Mouse (Mus musculus) cerebellum, postnatal 14 days (tissue): ENCODE data around the gene Adamtsl1.

Source experiments
- DNase-seq, 2 experiments: peaks; one replicate each; pipeline ENCODE4 v3.0.0; 2021; ENCODE audit warnings: mixed read lengths in 2 of 2

Gene Adamtsl1

GRCm38 (mm10) chr4:86326638-86327037, 812.7 kb downstream of the Adamtsl1 start:
- no peak for DNase-seq

GRCm38 (mm10) chr4:86329481-86329880, 815.5 kb downstream of the Adamtsl1 start:
- DNase-seq = no peak

DNA sequence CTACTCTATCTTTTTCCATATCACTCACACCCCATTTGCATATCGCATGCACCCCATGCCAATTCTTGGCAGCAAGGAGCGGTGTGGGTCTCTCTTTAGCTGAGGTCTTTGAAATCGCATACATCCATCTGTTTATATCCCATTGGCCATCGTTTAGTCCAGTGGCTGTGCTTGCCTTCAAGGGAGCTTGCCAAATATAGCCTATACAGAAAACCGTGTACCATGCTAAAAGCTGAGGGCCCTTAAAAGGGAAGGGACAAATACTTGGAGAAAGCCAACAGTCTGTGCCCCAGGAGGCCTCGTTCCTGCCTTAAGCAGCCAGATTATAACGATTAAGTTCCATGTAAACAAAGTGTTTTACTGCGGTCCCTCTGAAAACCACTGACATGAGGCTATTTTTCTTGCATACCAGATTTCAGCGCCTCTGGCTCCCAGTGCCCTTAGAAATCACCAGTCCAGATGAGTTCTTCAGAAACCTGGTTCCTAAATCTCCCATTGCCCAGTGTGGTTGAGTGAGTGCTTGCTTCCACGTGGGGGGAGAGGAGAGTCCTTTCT, 822.0 kb downstream of the Adamtsl1 start:
- DNase-seq = no peak

DNA sequence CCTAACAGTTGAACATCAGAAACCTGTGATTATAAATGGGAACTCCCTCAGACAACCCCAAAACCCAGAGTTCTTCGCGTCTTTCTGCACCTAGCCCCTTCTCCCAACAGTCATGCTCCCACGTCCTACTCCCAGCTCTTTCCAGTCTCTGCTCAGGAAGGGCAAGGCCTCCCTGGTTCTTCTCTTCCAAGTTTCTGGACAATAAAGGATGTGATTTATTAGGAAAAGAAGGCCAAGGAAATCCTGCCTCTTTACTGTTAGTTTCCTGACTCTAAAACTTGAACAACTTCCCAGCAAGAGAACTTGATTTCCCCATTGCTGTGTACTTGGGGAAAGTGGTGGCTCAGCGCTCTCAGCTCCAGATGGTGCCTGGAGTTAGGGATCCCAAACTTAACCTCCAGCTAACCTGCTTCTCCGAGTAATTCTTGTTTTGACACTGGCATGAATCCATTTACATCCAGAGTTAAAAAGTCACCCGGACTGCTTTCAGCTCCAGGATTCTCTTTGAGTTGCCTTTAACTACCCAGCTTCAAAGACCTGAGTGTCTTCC, 823.3 kb downstream of the Adamtsl1 start:
- no peak for DNase-seq

DNA sequence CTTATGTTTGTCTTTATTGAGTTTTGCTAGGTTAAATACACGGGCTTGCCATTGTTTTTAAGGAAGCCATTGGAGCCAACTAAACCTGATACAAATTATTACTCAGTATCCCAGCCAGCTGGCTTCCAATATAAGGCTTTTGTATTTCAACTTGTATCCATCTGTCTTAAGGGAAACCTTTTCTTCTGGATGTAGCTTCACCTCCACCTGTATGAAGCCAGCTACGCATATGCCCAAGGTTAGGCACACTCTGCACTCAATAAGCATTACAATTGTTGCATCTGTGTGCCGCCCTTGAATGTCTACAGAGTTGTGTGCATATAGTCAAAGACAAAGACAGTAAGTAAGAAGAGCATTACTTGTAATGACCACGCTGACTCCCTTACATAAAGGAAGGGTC, 835.4 kb downstream of the Adamtsl1 start:
- no peak for DNase-seq

DNA sequence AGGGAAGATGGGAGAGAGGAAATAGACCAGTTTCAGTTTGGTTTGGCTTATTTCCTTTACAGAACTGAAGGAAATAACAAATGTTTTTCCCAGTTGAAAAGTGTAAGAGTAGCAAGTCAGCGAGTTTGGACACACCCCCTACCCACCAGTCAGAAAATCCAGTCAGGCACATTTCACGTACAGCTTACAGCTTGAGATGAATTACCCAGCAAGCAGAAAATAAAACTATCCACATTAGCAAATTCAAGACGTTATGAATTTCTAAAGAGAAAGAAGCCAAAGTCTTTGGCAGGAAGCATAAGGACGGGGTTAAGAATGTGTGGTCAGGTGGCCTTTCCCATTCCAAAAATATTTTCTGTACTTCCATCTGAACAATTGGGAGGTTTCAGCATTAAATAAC, 838.1 kb downstream of the Adamtsl1 start:
- no peak for DNase-seq

DNA sequence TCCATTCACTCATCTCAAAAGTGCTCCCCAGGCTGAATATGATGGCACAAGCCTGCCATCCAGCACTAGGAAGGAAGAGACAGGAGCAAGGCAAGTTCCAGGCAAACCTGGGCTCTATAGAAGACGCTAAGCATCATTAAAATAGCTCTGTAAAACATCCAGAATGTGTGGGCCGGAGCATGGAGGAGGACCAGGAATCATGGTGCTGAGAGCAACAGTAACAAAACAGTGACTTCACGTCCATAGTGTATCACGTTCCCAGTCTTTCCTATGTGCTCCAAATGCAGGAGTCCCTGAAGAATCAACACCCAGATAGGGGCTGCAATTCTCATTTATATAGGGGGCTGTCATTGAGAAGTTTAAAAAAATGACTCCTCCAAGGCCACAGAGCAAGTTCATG, 839.6 kb downstream of the Adamtsl1 start:
- no peak for DNase-seq

DNA sequence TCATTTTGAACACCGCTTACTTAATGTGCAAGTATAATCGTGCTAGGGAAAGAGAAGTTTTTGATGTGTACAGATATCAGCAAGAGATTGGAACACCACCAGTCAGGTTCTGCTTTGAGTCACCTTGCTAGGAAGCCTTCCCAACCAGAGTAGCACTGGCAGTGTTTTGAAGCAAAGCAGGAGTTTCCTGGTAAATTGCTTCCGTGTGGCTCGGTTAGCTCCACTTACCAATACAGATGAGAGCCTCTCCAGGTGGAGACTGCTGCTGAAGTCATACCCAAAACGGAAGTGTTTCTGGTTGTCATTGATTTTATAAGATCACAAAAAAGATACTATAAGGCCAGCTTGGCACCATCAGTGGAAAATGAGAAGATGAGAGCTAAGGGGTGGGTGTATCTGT, 845.4 kb downstream of the Adamtsl1 start:
- DNase-seq = no peak

GRCm38 (mm10) chr4:86369055-86369454, 855.1 kb downstream of the Adamtsl1 start:
- no peak for DNase-seq

DNA sequence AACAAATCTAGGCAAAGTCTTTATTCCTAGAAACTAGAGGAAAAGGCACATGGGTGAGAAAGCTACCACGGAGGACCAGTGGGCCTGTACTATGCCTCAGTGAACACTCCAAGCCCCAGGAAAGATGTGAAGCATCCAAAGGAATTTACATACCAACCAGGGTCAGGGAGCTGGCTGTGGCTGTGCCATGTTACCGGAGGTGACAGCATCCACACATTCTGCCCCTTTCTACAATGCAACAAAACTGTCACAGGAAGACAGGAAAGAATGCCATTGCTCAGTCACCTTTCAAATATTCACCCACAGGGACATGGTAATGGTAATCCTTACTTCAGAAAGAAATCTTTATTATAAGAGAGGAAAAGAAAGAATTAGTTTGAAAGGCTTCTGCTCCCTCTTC, 859.2 kb downstream of the Adamtsl1 start:
- no peak for DNase-seq

DNA sequence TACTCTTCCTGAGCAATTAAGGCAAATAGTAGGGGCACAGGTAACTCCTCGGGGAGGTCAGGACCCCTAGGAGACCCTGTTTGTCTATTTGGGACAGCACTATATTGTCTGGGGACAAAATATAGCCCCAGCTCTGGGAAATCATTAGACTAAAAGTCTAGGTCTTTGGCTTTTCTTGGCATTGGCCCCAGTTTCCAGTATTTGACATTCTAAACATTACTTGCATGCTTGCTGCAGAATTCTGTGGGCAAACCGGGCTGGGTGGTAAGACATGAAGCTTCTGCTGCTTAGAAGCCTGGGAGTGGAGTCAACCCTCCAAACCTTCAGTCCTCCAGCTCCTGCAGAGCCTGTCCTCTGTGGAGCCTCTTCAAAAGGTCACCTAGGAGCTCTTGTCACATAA, 869.2 kb downstream of the Adamtsl1 start:
- no peak for DNase-seq

DNA sequence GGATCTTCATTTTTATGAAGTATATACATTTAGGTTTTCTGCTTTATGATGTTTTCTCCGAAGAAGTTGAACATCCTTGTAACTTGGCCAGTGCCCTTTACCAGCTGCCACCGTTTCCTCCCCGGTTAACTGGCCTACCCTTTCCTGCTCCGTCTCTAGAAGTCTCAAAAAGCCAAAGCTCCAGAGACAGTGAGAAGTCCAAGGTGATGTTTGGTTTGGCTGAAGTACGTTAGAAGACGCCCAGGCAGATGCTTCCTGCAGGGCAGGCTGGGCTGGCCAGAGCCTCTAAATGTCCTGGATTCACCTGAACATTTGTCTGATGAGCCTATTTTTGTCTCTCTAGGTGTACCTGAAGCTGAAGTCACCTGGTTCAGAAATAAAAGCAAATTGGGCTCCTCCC, 871.1 kb downstream of the Adamtsl1 start:
- DNase-seq = no peak

GRCm38 (mm10) chr4:86388430-86388829, 874.5 kb downstream of the Adamtsl1 start:
- peak; percentile 29 to 39 for DNase-seq

DNA sequence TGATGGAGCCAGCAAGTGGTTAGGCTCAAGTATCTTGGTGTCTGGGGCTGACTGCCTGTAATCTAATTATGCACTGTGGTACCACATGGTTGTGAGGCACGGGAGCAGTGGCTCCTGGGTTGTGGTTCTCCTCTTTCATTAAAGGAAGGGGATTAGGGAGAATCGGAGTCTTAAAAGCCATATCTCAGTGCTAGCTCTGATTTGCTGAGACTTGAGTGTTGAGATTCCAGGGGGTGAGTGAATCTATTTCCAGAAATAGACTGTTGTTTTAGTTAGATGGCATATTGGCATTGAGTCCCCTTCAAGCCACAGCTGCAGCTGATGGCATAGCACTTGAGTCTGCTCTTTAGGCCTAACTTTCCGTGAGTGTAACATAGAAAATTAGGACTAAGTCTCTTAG, 877.2 kb downstream of the Adamtsl1 start:
- DNase-seq = no peak

DNA sequence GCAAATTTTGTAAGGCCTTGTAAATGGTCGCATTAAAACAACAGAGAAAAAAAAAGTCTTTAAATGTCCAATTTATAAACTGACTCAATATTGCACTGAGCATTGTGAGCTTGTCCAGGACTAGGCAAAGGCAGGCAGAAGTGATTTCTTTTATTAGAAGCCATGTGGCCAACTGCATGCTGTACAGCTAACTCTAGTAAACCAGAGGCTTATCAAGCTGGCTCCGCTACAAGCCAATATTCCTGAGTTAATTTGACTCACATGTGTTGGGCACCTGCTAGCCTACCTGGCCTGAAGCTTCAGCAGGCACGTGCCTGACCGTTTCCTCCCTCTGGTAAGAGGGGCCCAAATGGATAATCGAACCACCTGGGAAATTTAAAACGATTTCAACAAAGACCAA, 881.7 kb downstream of the Adamtsl1 start:
- no peak for DNase-seq

GRCm38 (mm10) chr4:86396672-86397288, 882.8 kb downstream of the Adamtsl1 start:
- no peak for DNase-seq

GRCm38 (mm10) chr4:86397470-86397869, 883.5 kb downstream of the Adamtsl1 start:
- no peak for DNase-seq

GRCm38 (mm10) chr4:86401116-86401515, 887.1 kb downstream of the Adamtsl1 start:
- no peak for DNase-seq

- DNase-seq = no peak
Measured at GRCm38 (mm10) chr4:86406501-86407199, 892.7 kb downstream of the Adamtsl1 start.

GRCm38 (mm10) chr4:86407200-86407527, 893.2 kb downstream of the Adamtsl1 start:
- DNase-seq = no peak

DNA sequence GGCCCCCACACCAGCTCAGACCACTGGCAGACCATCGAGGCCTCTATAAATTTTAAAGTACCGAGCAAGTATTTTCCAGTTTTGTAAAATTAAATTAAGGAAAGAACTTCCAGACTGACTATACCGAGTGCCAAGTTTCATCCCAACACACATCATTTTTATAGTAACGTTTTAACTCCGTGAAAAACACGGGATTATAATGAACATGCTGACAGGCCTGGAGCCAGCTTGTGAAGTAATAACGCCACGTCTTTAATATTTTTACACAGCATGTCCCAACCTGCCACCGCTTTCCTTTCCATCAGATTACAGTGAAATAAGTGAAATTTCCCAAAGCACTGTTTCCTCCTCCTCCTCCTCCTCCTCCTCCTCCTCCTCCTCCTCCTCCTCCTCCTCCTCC, 894.4 kb downstream of the Adamtsl1 start:
- no peak for DNase-seq

GRCm38 (mm10) chr4:86410946-86411345, 897.0 kb downstream of the Adamtsl1 start:
- no peak for DNase-seq

- no peak for DNase-seq
Measured at GRCm38 (mm10) chr4:86413388-86413787, 899.4 kb downstream of the Adamtsl1 start.

DNA sequence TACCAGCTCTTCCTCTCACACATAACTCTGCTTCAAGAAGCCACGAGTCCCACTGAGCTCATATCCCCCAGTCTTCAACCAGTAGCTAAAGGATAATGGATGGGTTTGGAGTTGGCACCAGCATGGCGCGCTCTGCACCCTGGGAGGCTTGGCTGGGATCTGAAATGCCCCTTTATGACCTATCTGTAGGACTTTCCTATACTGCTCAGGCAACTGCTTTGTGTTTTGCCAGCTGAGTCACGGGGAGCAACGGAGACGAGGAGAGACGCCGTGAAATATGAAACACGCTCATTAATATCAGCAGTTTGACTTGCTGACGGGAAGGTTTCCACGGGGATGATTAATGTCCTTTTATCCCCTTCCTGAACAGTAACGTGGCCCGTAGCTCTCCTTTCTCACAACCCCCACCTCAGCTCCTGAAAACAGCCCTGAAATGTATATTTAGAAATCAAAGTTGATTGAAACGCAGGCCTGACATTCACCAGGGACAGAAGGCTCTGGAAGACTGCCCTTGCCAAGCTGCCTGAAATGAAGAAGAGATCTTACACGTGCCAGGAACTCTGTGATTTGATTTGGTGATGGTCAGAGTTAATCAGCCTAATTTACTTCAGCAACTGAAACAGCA, 902.5 kb downstream of the Adamtsl1 start:
- peak; percentile 41 to 42 for DNase-seq
